In genomic region chr9:47587577-47588194, GRCm38 (mm10) we compare ENCODE assay signal across 9 mouse cellular contexts. TPM values are rescaled to one million over a fixed set of nuclear protein-coding genes. Genes with fewer than 3 reads are reported as not detected.
DNase-seq lines count a peak whose midpoint lies in the region; ATAC-seq and TF ChIP-seq lines count a peak whose summit lies in the region.
"Had no signal": no experiment of that assay in that cellular context is flagged by ENCODE, and none has a peak within 500 bp of the region (broad histone marks: within the 10 kb centered on the region; RNA-seq: fewer than 3 reads in every experiment).

No protein-coding gene starts in this region.

- WGBS in kidney, postnatal 0 days, result 58% methylated on average over 7 of the region's 7 CpGs

- H3K36me3 ChIP-seq in kidney, postnatal 0 days (ENCODE audit: insufficient read depth, low read length), result no peaks in the 10 kb centered on the region
- H3K36me3 ChIP-seq: limb, embryonic 12.5 days had no signal

- DNase-seq in adrenal gland, adult 2 months, result peak; percentile 34
- DNase-seq in adrenal gland, adult 18-20 months (ENCODE audit: low spot score in 2 of 2), result no peak
- DNase-seq in left cerebral cortex, postnatal 14 days (ENCODE audit: low spot score in 2 of 2), result peak; percentile 30 to 46
- DNase-seq in left cerebral cortex, adult 11 months (ENCODE audit: low spot score), result no peak
- peak; percentile 70 to 76 for DNase-seq in cerebellum, postnatal 10 days
- peak; percentile 66 for DNase-seq in kidney, postnatal 0 days (ENCODE audit: low spot score)
- DNase-seq in retina, embryonic 14.5 days (ENCODE audit: low spot score), result peak; percentile 80
- DNase-seq in urinary bladder, adult 2 months (ENCODE audit: low spot score), result no peak

- no peaks in the 10 kb centered on the region for H3K27me3 ChIP-seq in kidney, postnatal 0 days (ENCODE audit: insufficient read depth, low read length)

- H3K9me3 ChIP-seq in kidney, postnatal 0 days (replicated peaks; ENCODE audit: low read length), result no peaks in the 10 kb centered on the region
- H3K9me3 ChIP-seq: limb, embryonic 12.5 days had no signal

- no peak overlapping the region; the same call in 1 of the 2 replicates for H3K4me2 ChIP-seq in kidney, postnatal 0 days (ENCODE audit: low read length)
- H3K4me2 ChIP-seq: limb, embryonic 12.5 days had no signal

- H3K27ac ChIP-seq in kidney, postnatal 0 days, result no peak overlapping the region; the same call in 1 of the 2 replicates
- H3K27ac ChIP-seq: limb, embryonic 12.5 days had no signal

- no peaks in the 10 kb centered on the region for H3K4me1 ChIP-seq in kidney, postnatal 0 days (replicated peaks; ENCODE audit: insufficient read depth, low read length)

- no peak for ATAC-seq in kidney, postnatal 0 days (replicated peaks; ENCODE audit: low FRiP score, low read depth)

- intact Hi-C loops in left cerebral cortex, postnatal 14 days (cut with DNase I), result no loop called here

- TF ChIP-seq CTCF in kidney, postnatal 0 days (IDR thresholded peaks at IDR 0.05; ENCODE audit: low read depth), result peak; percentile 70

- H3K4me3 ChIP-seq in kidney, postnatal 0 days (replicated peaks; ENCODE audit: low read depth, low read length), result no peak overlapping the region
- H3K4me3 ChIP-seq: limb, embryonic 12.5 days had no signal

- H3K9ac ChIP-seq in kidney, postnatal 0 days (ENCODE audit: low read depth, low read length), result no peak overlapping the region
- H3K9ac ChIP-seq: limb, embryonic 12.5 days had no signal

RNA-seq across cellular contexts. Expression of gene Cadm1, which starts 57.7 kb away (rescaled TPM):
- total RNA-seq in adrenal gland, adult 2 months (2021), result 10 to 100 TPM; 33.5 to 47.7 TPM
- 6.6 and 7.3 TPM in 2 replicates for polyA plus RNA-seq in adrenal gland, adult 2 months (2012; rRNA removed)
- total RNA-seq in adrenal gland, adult 18-20 months (2021), result 10 to 100 TPM; 37.1 to 45.5 TPM
- total RNA-seq in left cerebral cortex, postnatal 14 days (2021), result 100 to 1,000 TPM; 201 to 225 TPM
- 41.4 and 44.5 TPM in 2 replicates for polyA plus RNA-seq in kidney, postnatal 0 days (2015; fragmentation: Nextera tagmentation; extraction: Ambion mirVana)
- 9.3 and 13.4 TPM in 2 replicates for polyA plus RNA-seq in urinary bladder, adult 2 months (2012; rRNA removed)

Comparison
In these comparisons a context has a peak if more than half of its experiments do, and no peak if none do; other contexts are left out.
1. DNase-seq: peak in adrenal gland, adult 2 months (single experiment), left cerebral cortex, postnatal 14 days (2 of 2), cerebellum, postnatal 10 days (2 of 2), kidney, postnatal 0 days (single experiment) and retina, embryonic 14.5 days (single experiment); none in adrenal gland, adult 18-20 months (0 of 2), left cerebral cortex, adult 11 months (single experiment) and urinary bladder, adult 2 months (single experiment).
2. RNA of gene Cadm1, which starts 57.7 kb away (total RNA-seq): 201 to 225 TPM in left cerebral cortex, postnatal 14 days; 33.5 to 47.7 TPM in adrenal gland, adult 2 months and 37.1 to 45.5 TPM in adrenal gland, adult 18-20 months; every median in the first group is over 4 times any median in the second.